Mouse (Mus musculus): ENCODE results near the gene Tmem107. TPM values are rescaled to one million over a fixed set of nuclear protein-coding genes. Genes with fewer than 3 reads are reported as not detected.

Gene Tmem107
- 10 to 100 TPM; 20.3 to 21.6 TPM for total RNA-seq (2021)
- long read RNA-seq, experiment 1, transcript Tmem107-201 (5 exons, 779 nt), result major isoform, 5 of 10 reads
- long read RNA-seq, experiment 1, partial matches to known transcripts, result 2 of 10 reads
- long read RNA-seq, experiment 1, other reads (novel, unspliced or antisense), result 1 of 10 reads
- long read RNA-seq, experiment 2, transcript Tmem107-201 (5 exons, 779 nt), result major isoform, 10 of 17 reads
- long read RNA-seq, experiment 2, partial matches to known transcripts, result 2 of 17 reads
- long read RNA-seq, experiment 2, other reads (novel, unspliced or antisense), result 2 of 17 reads

DNA sequence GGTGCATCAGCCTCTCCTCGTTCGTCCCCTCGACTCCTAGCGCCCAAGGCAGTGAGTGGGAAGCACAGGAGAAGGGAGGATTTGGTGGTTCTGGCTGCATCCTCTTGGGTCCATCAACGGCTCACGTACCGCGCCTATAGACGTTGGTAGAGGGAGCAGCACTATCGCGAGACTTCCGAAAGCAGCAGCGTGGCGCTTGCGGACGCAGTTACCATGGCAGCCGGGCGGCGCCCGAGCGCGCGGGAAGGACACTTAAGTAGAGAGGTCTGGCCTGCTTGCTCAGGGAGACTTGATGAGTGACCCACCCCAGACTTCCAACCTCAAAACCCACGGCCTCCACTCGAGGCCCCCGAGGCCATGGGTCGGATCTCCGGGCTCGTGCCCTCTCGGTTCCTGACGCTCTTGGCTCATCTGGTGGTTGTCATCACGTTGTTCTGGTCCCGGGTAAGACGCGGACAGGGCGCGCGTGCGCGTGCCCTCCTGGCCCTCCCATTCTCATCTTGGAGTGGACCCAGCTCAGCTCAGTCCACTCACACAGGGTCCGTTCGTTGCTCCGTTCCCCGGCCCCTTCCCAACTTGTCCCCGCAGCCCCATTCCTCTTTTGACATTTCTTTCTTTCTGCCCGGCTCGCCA, at the start of gene Tmem107:
Tmem107 (plus strand) TSS at position 217 of the 633 bp plus-strand sequence.
- DNase-seq (ENCODE audit: low spot score in 2 of 2), result peak; percentile 91 to 92
- H3K4me3 ChIP-seq, result peak within 1 kb of the TSS; percentile 78
- H3K27ac ChIP-seq, result peak within 1 kb of the TSS; percentile 97
- no peak for TF ChIP-seq CTCF (conservative IDR thresholded peaks at IDR 0.05)

DNA sequence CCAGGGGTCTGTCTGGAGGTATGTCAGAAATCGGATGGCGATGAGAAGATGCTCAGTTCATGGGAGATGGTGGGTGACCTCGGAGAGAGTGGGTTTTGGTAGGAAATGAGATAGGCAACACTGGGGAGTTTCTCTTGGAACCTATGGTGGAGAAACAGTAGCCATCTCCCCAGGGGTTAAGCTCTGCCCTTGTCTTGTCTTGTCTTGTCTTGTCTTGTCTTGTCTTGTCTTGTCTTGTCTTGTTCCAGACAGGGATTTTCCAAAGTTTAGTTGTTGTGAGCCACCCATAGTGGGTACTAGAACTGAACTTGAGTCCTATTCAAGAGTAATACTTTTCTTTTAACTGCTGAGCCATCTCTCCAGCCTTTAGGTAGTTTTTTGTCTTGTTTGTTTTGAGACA, 44.0 kb upstream of the Tmem107 start:
- TF ChIP-seq CTCF (conservative IDR thresholded peaks at IDR 0.05), result no peak

DNA sequence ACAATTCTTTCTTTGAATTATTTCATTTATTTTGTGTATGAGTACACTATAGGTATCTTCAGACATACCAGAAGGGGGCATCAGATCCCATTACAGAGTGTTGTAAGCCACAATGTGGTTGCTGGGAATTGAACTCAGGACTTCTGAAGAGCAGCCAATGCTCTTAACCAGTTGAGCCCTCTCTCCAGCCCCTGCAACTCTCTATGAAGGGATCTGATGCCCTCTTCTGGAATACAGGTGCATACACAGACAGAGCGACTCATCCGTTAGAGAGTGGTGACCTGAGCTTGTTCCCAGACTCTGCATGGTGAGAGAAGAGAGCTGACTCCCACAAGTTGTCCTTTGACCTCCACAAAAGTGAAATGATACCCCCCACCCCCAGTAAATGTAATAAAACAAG, 41.8 kb upstream of the Tmem107 start:
- DNase-seq (ENCODE audit: low spot score in 2 of 2), result no peak
- no peak overlapping the region for H3K4me3 ChIP-seq
- peak; percentile 62 for TF ChIP-seq CTCF (conservative IDR thresholded peaks at IDR 0.05)
- no peak overlapping the region for H3K27ac ChIP-seq

More for the DNA sequence above, 44.0 kb upstream of the Tmem107 start:
- Histone ChIP-seq H3K27ac (no peak overlapping the region), H3K4me3 (no peak overlapping the region)
- no peak for DNase-seq (ENCODE audit: low spot score in 2 of 2)

DNA sequence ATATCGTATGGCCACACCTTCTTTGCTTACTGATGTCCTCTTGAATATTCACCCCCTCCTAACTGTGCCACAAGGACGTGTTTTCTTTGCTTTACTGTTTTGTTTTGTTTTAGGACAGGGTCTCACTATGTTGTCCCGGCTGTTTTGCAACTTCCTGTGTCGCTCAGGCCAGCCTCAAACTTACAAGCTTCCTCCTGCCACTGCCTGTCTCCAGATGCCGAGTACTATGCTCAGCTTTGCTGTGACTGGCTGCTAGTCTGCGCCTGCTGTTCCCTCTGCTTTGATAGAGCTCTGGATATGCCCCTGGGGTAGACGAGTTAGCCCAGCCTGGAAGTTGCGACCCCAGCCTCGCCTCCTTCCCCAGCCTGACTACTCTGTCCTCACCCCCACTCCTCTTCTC, 37.1 kb upstream of the Tmem107 start:
- no peak overlapping the region for H3K4me3 ChIP-seq
- H3K27ac ChIP-seq, result peak overlapping the region; percentile 33; the same call in 1 of the 2 replicates
- no peak for DNase-seq (ENCODE audit: low spot score in 2 of 2)
- TF ChIP-seq CTCF (conservative IDR thresholded peaks at IDR 0.05), result no peak

DNA sequence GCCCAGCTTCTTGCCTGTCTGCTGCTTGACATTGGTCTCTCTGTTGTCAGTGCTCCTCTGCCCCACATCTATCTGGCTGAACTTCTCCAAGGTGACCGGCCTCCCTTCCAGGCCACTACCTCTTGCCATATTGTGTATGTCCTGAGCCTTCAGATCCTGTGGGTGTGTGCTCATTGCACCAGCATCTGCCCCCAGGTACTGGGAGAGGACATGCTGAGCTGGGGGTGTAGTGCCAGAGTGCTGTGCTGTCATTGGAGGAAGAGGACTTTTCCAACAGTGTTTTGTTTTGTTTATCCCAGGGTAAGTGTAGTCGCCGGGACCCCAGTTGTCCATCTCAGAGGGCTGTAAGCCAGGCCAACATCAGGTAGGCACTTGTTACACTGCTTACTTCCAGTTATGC, 36.0 kb upstream of the Tmem107 start:
- no peak for TF ChIP-seq CTCF (conservative IDR thresholded peaks at IDR 0.05)
- H3K27ac ChIP-seq, result no peak overlapping the region; the same call in 1 of the 2 replicates
- DNase-seq (ENCODE audit: low spot score in 2 of 2), result no peak
- no peak overlapping the region for H3K4me3 ChIP-seq

DNA sequence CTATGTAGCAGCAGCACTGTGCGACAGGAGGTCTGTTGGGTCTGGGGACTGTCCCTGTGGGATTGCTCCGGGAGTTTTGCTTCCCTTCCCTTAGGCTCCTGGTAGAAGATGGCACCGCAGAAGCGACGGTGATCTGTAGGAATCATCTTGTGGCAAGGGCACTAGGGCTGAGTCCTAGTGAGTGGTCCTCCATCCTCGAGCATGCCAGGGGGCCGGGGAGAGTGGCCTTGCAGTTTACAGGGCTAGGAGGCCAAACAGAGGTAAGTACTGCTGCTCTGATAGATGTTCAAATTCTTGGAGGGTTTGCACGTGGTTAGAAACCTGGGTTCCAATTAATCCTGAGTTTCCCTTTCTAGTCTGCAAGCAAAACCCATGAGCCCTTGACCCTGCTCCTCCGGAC, 35.2 kb upstream of the Tmem107 start:
- no peak for DNase-seq (ENCODE audit: low spot score in 2 of 2)
- no peak for TF ChIP-seq CTCF (conservative IDR thresholded peaks at IDR 0.05)
- Histone ChIP-seq H3K27ac (peak overlapping the region; percentile 91), H3K4me3 (peak overlapping the region; percentile 74)

DNA sequence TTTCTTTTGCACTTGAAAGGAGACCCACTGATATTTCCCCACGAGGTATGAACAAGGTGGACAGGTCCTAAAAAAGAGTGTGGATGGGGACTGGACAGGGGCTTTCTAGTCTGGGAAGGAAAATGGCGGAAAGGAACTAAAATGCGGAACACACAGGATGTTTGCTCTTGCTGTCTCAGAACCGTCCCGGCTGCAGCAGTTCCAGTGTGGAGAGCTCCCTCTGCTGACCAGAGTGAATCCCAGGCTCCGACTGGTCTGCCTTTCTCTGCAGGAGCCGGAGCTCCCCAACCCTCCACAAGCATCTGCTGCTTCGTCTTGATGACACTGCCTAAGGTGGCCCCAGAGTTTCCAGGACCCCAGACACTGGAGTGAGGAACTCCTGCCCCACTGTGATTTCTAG, 34.8 kb upstream of the Tmem107 start:
- H3K4me3 ChIP-seq, result peak overlapping the region; percentile 74
- DNase-seq (ENCODE audit: low spot score in 2 of 2), result peak; percentile 91 to 95
- TF ChIP-seq CTCF (conservative IDR thresholded peaks at IDR 0.05), result peak; percentile 91
- H3K27ac ChIP-seq, result peak overlapping the region; percentile 91

DNA sequence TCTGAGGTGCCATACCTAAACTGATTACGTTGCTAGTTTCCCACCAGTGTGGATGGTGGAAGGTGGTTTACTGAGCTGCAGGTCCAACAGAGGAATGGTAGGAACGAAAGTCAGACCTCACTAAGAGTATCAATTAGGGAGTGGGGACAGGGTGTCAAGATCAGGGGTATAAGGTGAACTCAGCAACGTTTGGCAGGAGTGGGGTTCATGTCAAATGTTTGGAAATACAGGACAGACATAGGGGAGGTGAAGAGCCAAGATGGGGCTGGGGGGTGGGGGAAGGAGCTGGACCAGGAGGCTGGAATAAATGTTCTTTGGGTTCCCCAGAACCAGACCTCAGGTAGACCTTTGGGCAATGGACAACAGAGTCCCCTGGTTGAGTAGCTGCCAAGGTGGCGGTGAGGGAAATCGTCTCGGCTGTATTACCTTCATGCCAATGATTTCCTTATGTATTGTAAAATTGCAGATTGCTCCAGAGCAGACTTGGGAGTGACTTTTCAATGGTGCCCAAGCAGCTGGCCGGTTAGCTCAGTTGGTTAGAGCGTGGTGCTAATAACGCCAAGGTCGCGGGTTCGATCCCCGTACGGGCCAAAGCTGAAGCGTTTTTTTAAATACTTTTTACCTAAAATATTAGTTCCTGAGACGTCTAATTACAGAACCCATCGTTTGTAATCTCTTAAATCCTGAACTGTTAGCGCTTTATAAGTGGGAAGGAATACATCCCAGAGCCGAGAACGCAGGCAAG, 33.9 kb upstream of the Tmem107 start:
- Histone ChIP-seq H3K27ac (peak overlapping the region; percentile 94), H3K4me3 (peak overlapping the region; percentile 74)
- DNase-seq (ENCODE audit: low spot score in 2 of 2), result peak; percentile 87 to 95
- TF ChIP-seq CTCF (conservative IDR thresholded peaks at IDR 0.05), result no peak

DNA sequence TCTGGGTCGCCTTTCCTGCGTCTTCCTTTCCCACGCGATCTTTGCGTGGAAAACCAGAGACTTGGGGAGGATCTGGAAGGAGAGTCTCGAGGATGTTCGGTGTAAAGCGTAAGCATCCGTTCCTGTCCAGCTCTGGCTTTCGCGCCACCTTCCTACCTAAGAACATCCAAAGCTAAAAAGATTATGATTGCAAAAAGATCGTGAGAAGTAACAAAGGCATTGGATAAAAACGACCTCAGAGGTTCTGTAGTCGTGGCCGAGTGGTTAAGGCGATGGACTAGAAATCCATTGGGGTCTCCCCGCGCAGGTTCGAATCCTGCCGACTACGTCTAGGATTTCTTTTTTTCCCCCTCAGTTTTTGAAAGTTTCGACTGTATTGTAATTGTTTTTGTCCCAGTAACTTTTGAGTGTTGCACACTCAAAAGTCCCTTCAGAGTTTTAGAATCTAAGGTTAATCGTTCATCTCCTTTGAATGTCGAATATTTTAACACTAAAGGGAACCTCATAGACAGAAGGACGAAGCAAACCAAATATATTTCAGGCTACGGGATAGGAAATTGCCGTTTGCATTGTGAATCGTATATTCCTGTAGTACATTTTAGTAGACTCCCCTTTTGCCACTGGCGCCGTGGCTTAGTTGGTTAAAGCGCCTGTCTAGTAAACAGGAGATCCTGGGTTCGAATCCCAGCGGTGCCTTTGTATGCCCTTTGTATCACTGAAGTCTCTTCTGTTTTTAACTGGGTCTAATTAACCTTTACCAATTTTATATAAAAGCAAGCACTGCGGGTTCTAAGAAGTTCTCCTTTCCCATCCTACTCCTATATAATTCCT, 33.2 kb upstream of the Tmem107 start:
- peak overlapping the region; percentile 74 for H3K4me3 ChIP-seq
- peak; percentile 87 to 88 for DNase-seq (ENCODE audit: low spot score in 2 of 2)
- TF ChIP-seq CTCF (conservative IDR thresholded peaks at IDR 0.05), result no peak

DNA sequence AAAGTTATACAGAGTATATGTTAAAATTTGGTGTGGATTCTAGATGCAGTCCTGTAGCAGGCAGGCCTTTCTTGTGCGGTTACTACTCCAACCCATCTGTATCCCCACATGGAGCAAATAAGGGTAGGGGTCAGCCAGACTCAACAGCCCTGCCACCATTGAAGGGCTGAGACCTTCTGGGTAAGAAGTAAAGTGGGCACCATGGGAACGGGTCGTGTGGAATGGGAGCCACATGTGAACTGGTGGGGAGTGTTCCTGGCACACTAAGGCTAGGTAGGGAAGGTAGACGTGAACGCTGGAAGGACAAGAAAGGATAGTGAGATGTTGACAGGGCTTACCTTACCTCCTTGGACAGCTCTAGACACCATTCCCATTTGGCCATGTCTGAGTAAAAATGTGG, 32.4 kb upstream of the Tmem107 start:
- H3K4me3 ChIP-seq, result no peak overlapping the region; the same call in 1 of the 2 replicates
- H3K27ac ChIP-seq, result peak overlapping the region; percentile 94; the same call in 1 of the 2 replicates
- DNase-seq (ENCODE audit: low spot score in 2 of 2), result no peak
- no peak for TF ChIP-seq CTCF (conservative IDR thresholded peaks at IDR 0.05)

More for the DNA sequence above, 33.2 kb upstream of the Tmem107 start:
- H3K27ac ChIP-seq, result peak overlapping the region; percentile 94

DNA sequence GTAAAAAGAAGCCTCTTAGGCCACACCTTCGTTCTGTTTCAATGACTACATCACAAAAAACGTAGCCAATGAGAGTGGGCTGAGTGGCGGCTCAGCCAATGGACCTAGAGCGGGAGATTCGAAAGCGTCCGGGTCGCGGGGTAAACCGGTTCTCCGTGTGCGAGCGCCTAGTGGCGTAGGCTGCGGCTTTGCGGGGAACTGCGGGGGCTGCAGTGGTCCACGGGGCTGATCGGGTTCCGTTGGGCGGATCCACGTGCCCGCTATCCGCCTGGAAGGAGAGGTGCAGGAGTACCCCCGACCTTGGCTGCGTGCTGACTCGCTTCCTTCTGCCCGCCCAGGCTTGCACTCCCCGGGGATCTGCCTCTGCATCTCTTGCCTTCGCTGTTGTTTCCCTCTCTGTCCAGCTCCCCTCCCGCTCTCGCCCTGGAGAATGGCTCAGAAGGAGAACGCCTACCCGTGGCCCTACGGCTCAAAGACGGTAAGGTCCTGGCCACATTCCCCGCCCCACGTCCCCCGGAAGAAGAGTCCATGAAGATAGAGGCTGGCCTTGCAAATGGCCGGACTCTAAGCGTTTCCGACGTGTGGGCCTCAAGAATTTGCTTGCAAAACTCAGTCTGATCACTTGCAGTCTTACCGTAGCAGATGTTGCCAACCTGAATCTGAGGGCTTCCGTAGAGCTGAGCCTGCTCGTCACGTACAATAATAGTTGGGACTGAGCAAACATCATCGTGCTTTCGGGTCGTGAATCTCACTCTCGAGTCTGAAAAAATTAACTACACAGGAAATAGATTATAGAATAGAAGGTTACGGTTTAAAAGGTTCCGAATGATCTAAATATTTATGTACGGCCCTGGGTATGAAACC, 24.8 kb upstream of the Tmem107 start, which contains the start of gene Aurkb:
Aurkb (plus strand) TSS at position 117 of the 864 bp plus-strand sequence.
- Histone ChIP-seq H3K27ac (no peak within 1 kb of the TSS), H3K4me3 (peak within 1 kb of the TSS; percentile 63)
- peak; percentile 52 for TF ChIP-seq CTCF (conservative IDR thresholded peaks at IDR 0.05)
- DNase-seq (ENCODE audit: low spot score in 2 of 2), result peak in 1 of 2 experiments; percentile 70
